Mouse (Mus musculus): ENCODE data around the gene Pip4k2a. TPM values are rescaled to one million over a fixed set of nuclear protein-coding genes. Genes with fewer than 3 reads are reported as not detected.

The Pip4k2a gene
- polyA plus RNA-seq, 1 experiment from 2014 or later, result 8.2 TPM

GRCm38 (mm10) chr2:18952102-18952673 is 45.7 kb downstream of the Pip4k2a start:
- H3K4me1 ChIP-seq, result peaks cover 28% of the 10 kb centered on the region
- no peak for ATAC-seq (ENCODE audit: insufficient number of reproducible peaks, low FRiP score, low TSS enrichment, low read depth)
- no peak overlapping the region for H3K27ac ChIP-seq
- no peaks in the 10 kb centered on the region for H3K36me3 ChIP-seq
- 39% methylated on average over 7 of the region's 7 CpGs for WGBS
- 0 out of 2 replicates have a peak, but pooled peaks cover 4% of the 10 kb centered on the region for H3K27me3 ChIP-seq
- H3K9ac ChIP-seq, result no peak overlapping the region
- H3K4me3 ChIP-seq, result no peak overlapping the region
- H3K9me3 ChIP-seq, result no peaks in the 10 kb centered on the region
- no peak overlapping the region for H3K4me2 ChIP-seq

DNA sequence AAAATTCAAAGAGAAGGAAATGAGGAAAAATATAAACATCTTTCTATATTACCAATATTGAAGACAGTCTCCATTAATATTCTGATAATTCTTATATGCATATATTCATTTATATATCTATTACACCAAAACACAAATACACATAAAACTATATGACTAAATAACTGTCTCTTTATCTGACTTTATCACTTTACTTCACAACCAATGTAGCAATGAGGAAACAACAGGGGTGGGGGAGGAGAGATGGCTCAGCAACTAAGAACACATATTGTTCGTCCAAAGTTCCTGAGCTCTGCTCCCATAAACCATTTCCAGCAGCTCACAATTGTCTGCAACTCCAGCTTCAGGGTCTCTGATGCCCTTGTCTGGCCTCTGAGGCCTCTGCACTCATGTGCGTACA is 47.2 kb downstream of the Pip4k2a start:
- WGBS, result 72% methylated on average over 2 of the region's 2 CpGs

DNA sequence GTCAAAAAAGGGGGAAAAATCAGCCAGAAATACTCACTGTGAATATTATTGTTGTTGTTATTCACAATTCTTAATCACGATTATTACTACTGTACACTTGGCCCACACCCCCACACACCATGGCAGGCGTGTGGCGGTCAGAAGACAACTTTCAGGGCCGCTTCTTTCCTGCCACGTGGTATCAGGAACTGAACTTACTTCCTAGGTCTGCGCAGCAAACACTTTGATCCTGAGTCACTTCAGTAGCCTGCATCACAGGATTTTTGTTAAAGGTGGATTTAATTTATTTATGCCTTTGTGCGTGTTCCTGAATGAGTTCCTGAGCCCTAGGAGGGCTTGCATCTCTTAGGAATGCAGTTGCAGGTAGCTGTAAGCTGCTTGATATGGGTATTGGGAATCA is 49.2 kb downstream of the Pip4k2a start:
- Histone ChIP-seq H3K4me3 (no peak overlapping the region), H3K4me1 (peaks cover 25% of the 10 kb centered on the region), H3K36me3 (no peaks in the 10 kb centered on the region), H3K27me3 (0 out of 2 replicates have a peak, but pooled peaks cover 12% of the 10 kb centered on the region), H3K9ac (no peak overlapping the region), H3K9me3 (no peaks in the 10 kb centered on the region), H3K4me2 (no peak overlapping the region), H3K27ac (no peak overlapping the region)
- WGBS, result 45% methylated on average over 7 of the region's 7 CpGs
- ATAC-seq (ENCODE audit: insufficient number of reproducible peaks, low FRiP score, low TSS enrichment, low read depth), result no peak

More for the DNA sequence above, 47.2 kb downstream of the Pip4k2a start:
- H3K4me3 ChIP-seq, result no peak overlapping the region
- H3K27me3 ChIP-seq, result 0 out of 2 replicates have a peak, but pooled peaks cover 8% of the 10 kb centered on the region
- no peaks in the 10 kb centered on the region for H3K9me3 ChIP-seq
- H3K36me3 ChIP-seq, result no peaks in the 10 kb centered on the region
- H3K9ac ChIP-seq, result no peak overlapping the region
- peaks cover 31% of the 10 kb centered on the region for H3K4me1 ChIP-seq
- no peak for ATAC-seq (ENCODE audit: insufficient number of reproducible peaks, low FRiP score, low TSS enrichment, low read depth)
- no peak overlapping the region for H3K4me2 ChIP-seq
- H3K27ac ChIP-seq, result no peak overlapping the region

DNA sequence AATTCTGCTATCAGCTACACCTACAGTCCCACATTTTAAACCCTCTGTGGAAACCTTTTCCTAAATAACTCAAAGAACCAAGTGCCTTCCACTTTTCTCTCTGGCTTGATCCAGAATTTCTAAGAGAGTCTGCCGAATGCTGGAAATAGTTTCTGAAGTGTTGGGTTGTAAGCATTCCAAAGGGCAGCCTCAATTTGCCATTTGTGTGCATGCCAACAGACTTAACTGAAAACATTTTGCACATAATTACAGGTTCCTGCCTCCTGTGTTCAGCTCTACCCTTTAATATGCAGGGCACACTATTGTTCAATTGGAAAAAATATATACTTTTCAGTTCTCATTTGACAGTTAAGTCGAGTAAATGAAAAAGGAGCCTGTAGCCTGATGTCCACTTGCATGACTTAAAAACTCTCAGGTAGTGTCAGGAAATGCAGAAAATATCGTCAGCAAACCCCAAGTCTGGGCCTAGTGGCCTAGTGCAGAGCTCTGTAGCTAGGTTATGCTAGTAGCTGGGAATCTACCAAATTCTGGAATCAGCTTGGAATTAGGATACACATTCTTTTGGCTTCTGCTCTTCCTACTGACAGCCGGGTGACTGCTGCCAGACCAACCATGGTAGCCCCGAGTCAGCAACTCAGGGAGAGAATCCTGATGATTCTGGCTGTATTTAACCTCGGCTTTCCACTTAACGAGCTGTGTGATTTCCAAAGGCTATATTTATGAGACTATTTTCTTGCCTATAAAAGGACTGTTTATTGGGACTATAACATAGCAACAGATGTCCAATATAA is 50.1 kb downstream of the Pip4k2a start:
- no peaks in the 10 kb centered on the region for H3K36me3 ChIP-seq
- H3K27me3 ChIP-seq, result 0 out of 2 replicates have a peak, but pooled peaks cover 12% of the 10 kb centered on the region
- no peak overlapping the region for H3K9ac ChIP-seq
- no peak overlapping the region for H3K4me3 ChIP-seq
- no peak for ATAC-seq (ENCODE audit: insufficient number of reproducible peaks, low FRiP score, low TSS enrichment, low read depth)
- no peak overlapping the region for H3K4me2 ChIP-seq
- H3K9me3 ChIP-seq, result no peaks in the 10 kb centered on the region
- 25% methylated on average over 7 of the region's 7 CpGs for WGBS
- H3K27ac ChIP-seq, result no peak overlapping the region
- peaks cover 23% of the 10 kb centered on the region for H3K4me1 ChIP-seq

DNA sequence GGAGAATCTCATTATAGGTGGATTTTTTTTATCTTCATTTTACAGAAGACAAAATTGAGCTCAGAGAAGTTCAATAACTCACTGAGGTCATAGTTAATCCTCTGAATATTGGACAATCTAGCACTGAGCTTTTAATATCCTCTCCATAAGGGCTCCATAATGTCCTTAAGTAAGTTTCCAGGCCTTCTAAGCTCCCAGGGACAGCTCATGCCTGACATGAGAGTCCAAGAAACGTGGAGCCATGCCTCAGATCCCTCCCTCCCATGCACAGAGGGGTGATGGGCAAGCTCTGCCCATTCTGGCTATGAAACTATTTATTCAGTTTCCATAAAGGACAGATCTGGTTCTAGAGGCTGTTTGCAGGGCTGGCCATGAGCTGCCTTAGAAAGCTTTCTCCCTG is 52.5 kb downstream of the Pip4k2a start:
- Histone ChIP-seq H3K27ac (no peak overlapping the region), H3K9ac (no peak overlapping the region), H3K9me3 (no peaks in the 10 kb centered on the region), H3K4me1 (peaks cover 20% of the 10 kb centered on the region), H3K36me3 (no peaks in the 10 kb centered on the region), H3K4me2 (no peak overlapping the region), H3K27me3 (0 out of 2 replicates have a peak, but pooled peaks cover 12% of the 10 kb centered on the region), H3K4me3 (no peak overlapping the region)
- no peak for ATAC-seq (ENCODE audit: insufficient number of reproducible peaks, low FRiP score, low TSS enrichment, low read depth)
- WGBS, result 63% methylated on average over 1 of the region's 1 CpGs

- H3K27ac ChIP-seq, result no peak overlapping the region
- H3K27me3 ChIP-seq, result 0 out of 2 replicates have a peak, but pooled peaks cover 8% of the 10 kb centered on the region
- 77% methylated on average over 2 of the region's 2 CpGs for WGBS
- H3K4me1 ChIP-seq, result peaks cover 30% of the 10 kb centered on the region
- ATAC-seq (ENCODE audit: insufficient number of reproducible peaks, low FRiP score, low TSS enrichment, low read depth), result no peak
- no peaks in the 10 kb centered on the region for H3K36me3 ChIP-seq
- H3K9ac ChIP-seq, result no peak overlapping the region
- no peak overlapping the region for H3K4me2 ChIP-seq
- no peak overlapping the region for H3K4me3 ChIP-seq
- no peaks in the 10 kb centered on the region for H3K9me3 ChIP-seq
These were observed 54.0 kb downstream of the Pip4k2a start for GRCm38 (mm10) chr2:18943930-18944329.

DNA sequence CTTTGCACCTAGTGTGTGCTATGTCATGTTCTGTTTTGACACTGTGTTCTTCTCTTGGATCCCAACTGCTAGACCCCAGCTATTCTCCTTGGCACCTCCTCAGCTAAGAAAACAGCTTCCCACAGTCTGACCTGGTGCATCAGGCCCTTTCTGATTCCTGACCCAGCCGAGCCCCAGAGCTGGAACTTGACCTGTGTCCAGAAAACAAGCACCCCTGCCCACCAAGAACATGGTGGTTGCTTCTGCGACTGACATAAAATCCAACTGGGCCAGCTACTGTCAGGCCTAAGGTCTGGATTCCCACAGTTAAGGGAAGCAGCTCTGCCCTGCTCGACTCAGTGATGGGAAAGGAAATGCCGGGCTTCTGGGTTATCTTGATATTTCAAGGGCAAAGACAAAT is 54.6 kb downstream of the Pip4k2a start:
- H3K4me1 ChIP-seq, result peaks cover 34% of the 10 kb centered on the region

DNA sequence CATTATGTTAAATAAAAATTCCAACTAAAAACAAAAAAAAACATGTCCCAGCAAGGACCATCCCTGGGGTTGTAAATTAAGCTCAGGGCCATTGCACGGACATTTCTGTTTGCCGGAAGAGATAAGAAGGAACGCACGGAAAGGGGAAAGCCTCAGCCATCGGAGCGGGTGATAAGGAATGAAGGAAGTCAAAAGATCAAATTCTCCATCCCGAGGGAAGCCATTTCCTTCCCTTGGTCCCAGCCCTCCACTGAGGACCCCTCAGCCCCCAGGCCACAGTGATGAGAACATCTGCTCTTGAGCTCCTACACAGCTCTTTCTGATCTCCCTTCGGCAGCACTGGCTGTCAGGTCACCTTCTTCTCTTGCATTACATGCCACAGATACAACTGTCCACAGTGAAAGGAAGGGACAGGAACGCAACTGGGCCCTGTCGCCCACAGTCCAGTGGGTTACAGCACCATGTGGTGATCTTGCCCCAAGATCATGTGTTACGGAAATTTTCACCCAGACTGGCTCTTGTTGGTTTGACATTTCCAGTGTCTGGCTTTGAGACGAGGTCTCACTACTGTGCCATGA is 57.1 kb downstream of the Pip4k2a start:
- Histone ChIP-seq H3K9me3 (no peaks in the 10 kb centered on the region), H3K4me2 (no peak overlapping the region), H3K9ac (no peak overlapping the region), H3K27me3 (0 out of 2 replicates have a peak, but pooled peaks cover 4% of the 10 kb centered on the region), H3K4me3 (no peak overlapping the region), H3K27ac (no peak overlapping the region), H3K36me3 (no peaks in the 10 kb centered on the region), H3K4me1 (peaks cover 34% of the 10 kb centered on the region)
- WGBS, result 62% methylated on average over 12 of the region's 12 CpGs
- ATAC-seq (ENCODE audit: insufficient number of reproducible peaks, low FRiP score, low TSS enrichment, low read depth), result no peak

More for the DNA sequence above, 54.6 kb downstream of the Pip4k2a start:
- Histone ChIP-seq H3K27ac (peak overlapping the region; percentile 5; the same call in 1 of the 2 replicates), H3K4me2 (no peak overlapping the region), H3K4me3 (no peak overlapping the region), H3K27me3 (0 out of 2 replicates have a peak, but pooled peaks cover 8% of the 10 kb centered on the region), H3K36me3 (no peaks in the 10 kb centered on the region), H3K9me3 (no peaks in the 10 kb centered on the region), H3K9ac (no peak overlapping the region)
- no peak for ATAC-seq (ENCODE audit: insufficient number of reproducible peaks, low FRiP score, low TSS enrichment, low read depth)
- 75% methylated on average over 4 of the region's 4 CpGs for WGBS

GRCm38 (mm10) chr2:18938923-18939329 is 59.0 kb downstream of the Pip4k2a start:
- ATAC-seq (ENCODE audit: insufficient number of reproducible peaks, low FRiP score, low TSS enrichment, low read depth), result no peak
- no peaks in the 10 kb centered on the region for H3K9me3 ChIP-seq
- no peak overlapping the region for H3K4me3 ChIP-seq
- H3K36me3 ChIP-seq, result no peaks in the 10 kb centered on the region
- H3K9ac ChIP-seq, result no peak overlapping the region
- H3K4me2 ChIP-seq, result no peak overlapping the region
- 0 out of 2 replicates have a peak, but pooled peaks cover 3% of the 10 kb centered on the region for H3K27me3 ChIP-seq
- H3K27ac ChIP-seq, result no peak overlapping the region
- peaks cover 33% of the 10 kb centered on the region for H3K4me1 ChIP-seq
- 30% methylated on average over 8 of the region's 8 CpGs for WGBS

- ATAC-seq (ENCODE audit: insufficient number of reproducible peaks, low FRiP score, low TSS enrichment, low read depth), result no peak
- Histone ChIP-seq H3K9ac (no peak overlapping the region), H3K4me3 (no peak overlapping the region), H3K27me3 (0 out of 2 replicates have a peak, but pooled peaks cover 3% of the 10 kb centered on the region), H3K36me3 (no peaks in the 10 kb centered on the region), H3K9me3 (no peaks in the 10 kb centered on the region), H3K27ac (no peak overlapping the region), H3K4me2 (no peak overlapping the region), H3K4me1 (peaks cover 30% of the 10 kb centered on the region)
- WGBS, result 29% methylated on average over 1 of the region's 1 CpGs
These were observed 59.7 kb downstream of the Pip4k2a start for GRCm38 (mm10) chr2:18938232-18938631.

- no peak for ATAC-seq (ENCODE audit: insufficient number of reproducible peaks, low FRiP score, low TSS enrichment, low read depth)
- Histone ChIP-seq H3K27me3 (0 out of 2 replicates have a peak, but pooled peaks cover 3% of the 10 kb centered on the region), H3K36me3 (no peaks in the 10 kb centered on the region), H3K9me3 (no peaks in the 10 kb centered on the region), H3K4me1 (peaks cover 31% of the 10 kb centered on the region), H3K4me2 (no peak overlapping the region), H3K27ac (no peak overlapping the region), H3K9ac (no peak overlapping the region), H3K4me3 (no peak overlapping the region)
- WGBS, result 55% methylated on average over 2 of the region's 2 CpGs
These were observed 60.3 kb downstream of the Pip4k2a start for GRCm38 (mm10) chr2:18937611-18938010.

DNA sequence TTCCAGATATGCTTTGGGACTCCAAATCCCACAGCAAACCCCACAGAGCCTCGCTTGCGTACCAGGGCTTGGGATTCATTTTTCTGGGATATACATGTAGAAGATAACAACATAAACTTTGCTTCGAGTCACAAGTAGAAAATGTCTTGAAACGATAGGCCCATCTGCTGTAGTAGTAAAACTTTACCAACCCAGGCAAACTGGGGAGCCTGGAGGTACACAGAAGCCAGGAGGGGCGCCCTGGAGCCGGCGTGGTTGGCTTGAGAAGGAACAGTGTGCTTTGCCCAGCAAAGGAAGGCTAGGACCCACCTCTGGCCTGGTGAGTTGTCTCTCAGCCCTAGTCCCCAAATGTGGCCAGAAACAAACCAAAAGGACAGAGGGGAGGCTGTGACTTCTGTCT is 61.5 kb downstream of the Pip4k2a start:
- H3K9me3 ChIP-seq, result no peaks in the 10 kb centered on the region
- no peak overlapping the region for H3K4me2 ChIP-seq
- no peaks in the 10 kb centered on the region for H3K36me3 ChIP-seq
- 0 out of 2 replicates have a peak, but pooled peaks cover 3% of the 10 kb centered on the region for H3K27me3 ChIP-seq
- H3K9ac ChIP-seq, result no peak overlapping the region
- no peak for ATAC-seq (ENCODE audit: insufficient number of reproducible peaks, low FRiP score, low TSS enrichment, low read depth)
- no peak overlapping the region for H3K4me3 ChIP-seq
- peaks cover 28% of the 10 kb centered on the region for H3K4me1 ChIP-seq
- 88% methylated on average over 7 of the region's 7 CpGs for WGBS
- no peak overlapping the region for H3K27ac ChIP-seq

All from limb, embryonic 15.5 days (tissue).